ENCODE assay signal across 25 mouse cellular contexts in genomic region chr13:57943900-57944299, GRCm38 (mm10). TPM values are rescaled to one million over a fixed set of nuclear protein-coding genes. Genes with fewer than 3 reads are reported as not detected.
"Had no signal": no experiment of that assay in that cellular context is flagged by ENCODE, and none has a peak within 500 bp of the region (broad histone marks: within the 10 kb centered on the region; RNA-seq: fewer than 3 reads in every experiment).

No protein-coding gene starts in this region.

- DNase-seq: gastrocnemius, postnatal 14 days; gastrocnemius, postnatal 36 days; heart, postnatal 14 days; heart, postnatal 36 days; kidney, adult 11 months; kidney, adult 2 months; kidney, adult 9 months; kidney, postnatal 14 days; kidney, postnatal 36 days; layer of hippocampus, adult 9-11 months; layer of hippocampus, postnatal 36 days; liver; liver, embryonic 13.5 days; liver, postnatal 0 days had no signal

- H3K27me3 ChIP-seq: heart, embryonic 13.5 days; heart, embryonic 15.5 days; kidney, embryonic 15.5 days; liver, embryonic 13.5 days; liver, embryonic 15.5 days had no signal

- H3K36me3 ChIP-seq: heart, embryonic 13.5 days; heart, embryonic 15.5 days; hindbrain, embryonic 13.5 days; hindbrain, embryonic 15.5 days; kidney, embryonic 15.5 days; limb, embryonic 10.5 days; limb, embryonic 12.5 days; liver, embryonic 13.5 days; liver, embryonic 15.5 days had no signal

- H3K9ac ChIP-seq: heart, embryonic 13.5 days; heart, embryonic 15.5 days; hindbrain, embryonic 13.5 days; hindbrain, embryonic 15.5 days; kidney, embryonic 15.5 days; limb, embryonic 12.5 days; liver, embryonic 13.5 days; liver, embryonic 15.5 days; liver, postnatal 0 days had no signal

- H3K4me3 ChIP-seq: heart, embryonic 13.5 days; heart, embryonic 15.5 days; hindbrain, embryonic 13.5 days; hindbrain, embryonic 15.5 days; kidney, embryonic 15.5 days; limb, embryonic 10.5 days; limb, embryonic 12.5 days; liver, embryonic 13.5 days; liver, embryonic 15.5 days had no signal

- H3K27ac ChIP-seq: heart, embryonic 13.5 days; heart, embryonic 15.5 days; hindbrain, embryonic 13.5 days; hindbrain, embryonic 15.5 days; hindbrain, postnatal 0 days; kidney, embryonic 15.5 days; kidney, postnatal 0 days; limb, embryonic 12.5 days; liver, embryonic 13.5 days; liver, embryonic 15.5 days had no signal

- H3K4me1 ChIP-seq: heart, embryonic 13.5 days; liver, embryonic 13.5 days; liver, embryonic 15.5 days had no signal

RNA-seq across cellular contexts. Expression of gene Spock1, which starts 35.8 kb away (rescaled TPM):
- total RNA-seq: hematopoietic stem cell, adult 5-6 weeks had no signal
- polyA plus RNA-seq: liver, postnatal 0 days had no signal
